Mouse (Mus musculus): Measurements from ENCODE around the gene Cldn11. TPM values are rescaled to one million over a fixed set of nuclear protein-coding genes. Genes with fewer than 3 reads are reported as not detected.
A peak's percentile ranks its signal among the peaks of the same experiment; 100 is the strongest.
"Not testable (repeated sequence)": the region's sequence is repeated elsewhere in the genome, so short reads cannot be mapped to it uniquely, and the experiment has no call there.

Cldn11 gene
- polyA plus RNA-seq, 2 experiments = 0.06 TPM; not detected in 1

DNA sequence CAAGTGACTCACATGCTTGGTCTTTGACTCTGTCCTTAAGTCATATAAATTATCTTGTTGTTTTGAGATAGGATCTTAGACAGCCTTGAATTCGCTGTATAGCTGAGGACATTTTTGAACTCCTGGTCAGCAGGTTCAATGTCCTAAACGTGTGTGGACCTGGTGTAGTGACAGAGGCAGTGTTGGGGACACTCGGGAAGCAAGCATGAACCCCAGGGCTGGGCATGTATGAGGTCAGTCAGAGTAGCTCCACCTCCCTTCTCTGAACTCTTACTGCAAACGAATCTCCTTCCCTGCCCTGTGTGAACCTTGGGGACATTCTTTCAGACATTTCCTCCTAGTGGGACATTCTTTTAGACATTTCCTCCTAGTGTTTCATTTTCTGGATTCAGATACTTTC is 20.0 kb upstream of the Cldn11 start:
- no peaks in the 10 kb centered on the region for H3K9me3 ChIP-seq (ENCODE audit: control insufficient read depth, low read length)
- no peak for TF ChIP-seq EP300 (IDR thresholded peaks at IDR 0.05; ENCODE audit: low read depth)
- no peak for TF ChIP-seq CTCF (IDR thresholded peaks at IDR 0.05; ENCODE audit: low read depth)
- H3K4me1 ChIP-seq (replicated peaks; ENCODE audit: control insufficient read depth in 2 of 2, insufficient read depth in 2 of 2, low read length in 1 of 2) = peaks cover 15 to 17% of the 10 kb centered on the region in 2 experiments
- 35% methylated on average over 4 of the region's 4 CpGs for WGBS (ENCODE audit: insufficient replicate concordance)
- H3K27me3 ChIP-seq (ENCODE audit: control insufficient read depth, insufficient read depth, low read length) = no peaks in the 10 kb centered on the region
- no peaks in the 10 kb centered on the region for H3K36me3 ChIP-seq (replicated peaks; ENCODE audit: control insufficient read depth, insufficient read depth, low read depth)
- H3K4me3 ChIP-seq (ENCODE audit: insufficient read depth in 1 of 2, low read depth in 2 of 2, low read length in 2 of 2) = no peak overlapping the region
- no peak overlapping the region for H3K9ac ChIP-seq (replicated peaks)
- H3K4me2 ChIP-seq (ENCODE audit: low read depth) = no peak overlapping the region
- DNase-seq (ENCODE audit: low read depth in 3 of 3, low spot score in 3 of 3) (no peak), ATAC-seq (ENCODE audit: insufficient read depth) (no peak)
- H3K27ac ChIP-seq = no peak overlapping the region

DNA sequence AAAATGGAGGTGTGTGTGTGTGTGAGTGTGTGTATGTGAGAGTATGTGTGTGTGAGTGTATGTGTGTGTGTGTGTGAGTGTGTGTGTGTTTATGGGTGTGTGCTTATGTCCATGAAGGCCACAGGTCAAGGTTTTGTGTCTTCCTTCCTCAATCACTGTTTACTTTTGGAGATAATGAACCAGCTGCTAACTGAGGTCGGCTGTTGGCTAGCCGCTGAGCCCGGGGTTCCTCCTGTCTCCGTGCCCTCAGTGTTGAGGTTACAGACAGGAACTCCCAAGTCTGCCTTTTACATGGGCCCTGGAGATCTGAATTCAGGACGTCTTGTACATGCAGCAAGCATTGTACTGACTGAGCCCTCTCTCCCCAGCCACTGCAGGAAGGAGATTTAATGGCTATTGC is 16.1 kb upstream of the Cldn11 start:
- Histone ChIP-seq H3K27me3 (ENCODE audit: control insufficient read depth, insufficient read depth, low read length) (no peaks in the 10 kb centered on the region), H3K9ac (replicated peaks) (peak overlapping the region; percentile 23; the same call in 1 of the 2 replicates), H3K9me3 (ENCODE audit: control insufficient read depth, low read length) (no peaks in the 10 kb centered on the region), H3K36me3 (replicated peaks; ENCODE audit: control insufficient read depth, insufficient read depth, low read depth) (no peaks in the 10 kb centered on the region), H3K4me2 (ENCODE audit: low read depth) (peak overlapping the region; percentile 51), H3K4me3 (ENCODE audit: insufficient read depth in 1 of 2, low read depth in 2 of 2, low read length in 2 of 2) (no peak overlapping the region), H3K4me1 (replicated peaks; ENCODE audit: control insufficient read depth in 2 of 2, insufficient read depth in 2 of 2, low read length in 1 of 2) (peaks cover 19 to 30% of the 10 kb centered on the region in 2 experiments), H3K27ac (peak overlapping the region; percentile 50)
- no peak for DNase-seq (ENCODE audit: low read depth in 3 of 3, low spot score in 3 of 3)
- peak; percentile 14; the same call in 1 of the 2 replicates for ATAC-seq (ENCODE audit: insufficient read depth)
- no peak for TF ChIP-seq CTCF (IDR thresholded peaks at IDR 0.05; ENCODE audit: low read depth)
- no peak for TF ChIP-seq EP300 (IDR thresholded peaks at IDR 0.05; ENCODE audit: low read depth)
- 2% methylated on average over 5 of the region's 5 CpGs for WGBS (ENCODE audit: insufficient replicate concordance)

DNA sequence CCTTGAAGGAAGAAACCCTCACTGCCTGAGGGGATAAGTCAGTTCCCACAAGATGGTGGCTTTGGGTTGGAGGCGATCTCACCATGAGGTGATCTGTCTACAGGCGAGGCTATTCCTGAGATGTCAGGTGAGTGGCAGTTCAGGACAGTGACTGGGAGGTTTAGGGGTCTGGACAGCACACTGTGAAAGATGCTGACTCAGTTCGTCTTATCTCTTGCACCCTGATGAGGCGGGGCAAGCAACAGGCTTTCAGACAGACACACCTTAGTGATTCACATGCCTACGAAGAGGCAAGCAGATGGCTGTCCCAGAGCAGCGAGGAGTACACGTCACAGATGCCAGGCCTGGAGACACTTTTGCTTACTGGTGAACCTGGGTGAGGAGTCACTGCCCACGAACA is 15.5 kb upstream of the Cldn11 start:
- H3K4me3 ChIP-seq (ENCODE audit: insufficient read depth in 1 of 2, low read depth in 2 of 2, low read length in 2 of 2) = peak overlapping the region; percentile 4 to 18; a peak in 2 of 4 replicates
- DNase-seq (ENCODE audit: low read depth in 3 of 3, low spot score in 3 of 3) = peak; percentile 66 to 75 (median 68)
- H3K27ac ChIP-seq = peak overlapping the region; percentile 50
- no peaks in the 10 kb centered on the region for H3K9me3 ChIP-seq (ENCODE audit: control insufficient read depth, low read length)
- H3K27me3 ChIP-seq (ENCODE audit: control insufficient read depth, insufficient read depth, low read length) = no peaks in the 10 kb centered on the region
- no peaks in the 10 kb centered on the region for H3K36me3 ChIP-seq (replicated peaks; ENCODE audit: control insufficient read depth, insufficient read depth, low read depth)
- peak overlapping the region; percentile 23; the same call in 1 of the 2 replicates for H3K9ac ChIP-seq (replicated peaks)
- no peak for TF ChIP-seq CTCF (IDR thresholded peaks at IDR 0.05; ENCODE audit: low read depth)
- TF ChIP-seq EP300 (IDR thresholded peaks at IDR 0.05; ENCODE audit: low read depth) = peak; percentile 68
- WGBS (ENCODE audit: insufficient replicate concordance) = 34% methylated on average over 8 of the region's 8 CpGs
- peak; percentile 97 for ATAC-seq (ENCODE audit: insufficient read depth)
- H3K4me1 ChIP-seq (replicated peaks; ENCODE audit: control insufficient read depth in 2 of 2, insufficient read depth in 2 of 2, low read length in 1 of 2) = peaks cover 19 to 30% of the 10 kb centered on the region in 2 experiments
- peak overlapping the region; percentile 51 for H3K4me2 ChIP-seq (ENCODE audit: low read depth)

DNA sequence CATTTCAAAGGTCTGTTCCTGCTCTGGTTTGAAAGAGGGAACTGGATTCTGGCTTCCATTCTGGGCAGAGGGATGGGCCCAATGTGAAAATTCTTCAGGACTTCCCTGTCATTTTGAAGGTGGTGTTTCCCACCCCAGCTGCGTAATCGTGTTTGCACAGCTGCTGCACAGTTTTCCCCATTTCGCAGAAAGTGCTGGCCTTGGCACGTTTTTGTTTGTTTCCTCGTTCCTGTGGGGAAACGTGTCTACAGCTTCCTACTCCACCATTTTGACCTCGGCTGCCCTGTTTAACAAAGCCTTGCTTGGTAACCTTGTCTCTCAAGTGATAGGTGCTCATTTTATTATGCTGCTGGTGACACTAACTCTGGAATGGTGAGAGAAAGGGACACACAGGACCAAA is 15.0 kb upstream of the Cldn11 start:
- Histone ChIP-seq H3K4me3 (ENCODE audit: insufficient read depth in 1 of 2, low read depth in 2 of 2, low read length in 2 of 2) (no peak overlapping the region), H3K9ac (replicated peaks) (peak overlapping the region; percentile 7), H3K4me1 (replicated peaks; ENCODE audit: control insufficient read depth in 2 of 2, insufficient read depth in 2 of 2, low read length in 1 of 2) (peaks cover 19 to 30% of the 10 kb centered on the region in 2 experiments), H3K4me2 (ENCODE audit: low read depth) (peak overlapping the region; percentile 51), H3K27ac (peak overlapping the region; percentile 36), H3K27me3 (ENCODE audit: control insufficient read depth, insufficient read depth, low read length) (no peaks in the 10 kb centered on the region), H3K9me3 (ENCODE audit: control insufficient read depth, low read length) (no peaks in the 10 kb centered on the region), H3K36me3 (replicated peaks; ENCODE audit: control insufficient read depth, insufficient read depth, low read depth) (no peaks in the 10 kb centered on the region)
- DNase-seq (ENCODE audit: low read depth in 3 of 3, low spot score in 3 of 3) (peak in 1 of 3 experiments; percentile 23), ATAC-seq (ENCODE audit: insufficient read depth) (peak; percentile 14; the same call in 1 of the 2 replicates)
- WGBS (ENCODE audit: insufficient replicate concordance) = 42% methylated on average over 7 of the region's 7 CpGs
- no peak for TF ChIP-seq EP300 (IDR thresholded peaks at IDR 0.05; ENCODE audit: low read depth)
- TF ChIP-seq CTCF (IDR thresholded peaks at IDR 0.05; ENCODE audit: low read depth) = no peak

DNA sequence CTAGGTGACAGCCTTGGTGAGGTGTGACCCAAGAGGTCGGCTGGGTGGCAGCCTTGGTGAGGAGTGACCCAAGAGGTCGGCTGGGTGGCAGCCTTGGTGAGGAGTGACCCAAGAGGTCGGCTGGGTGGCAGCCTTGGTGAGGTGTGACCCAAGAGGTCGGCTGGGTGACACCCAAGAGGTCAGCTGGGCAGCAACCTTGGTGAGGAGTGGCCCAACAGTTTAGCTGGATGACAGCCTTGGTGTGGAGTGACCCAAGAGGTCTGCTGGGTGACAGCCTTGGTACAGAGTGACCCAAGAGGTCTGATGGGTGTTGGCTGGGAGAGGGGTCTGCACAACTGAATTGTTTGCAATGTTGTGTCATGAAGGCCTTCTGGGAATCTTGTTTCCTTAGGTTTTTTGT is 13.1 kb upstream of the Cldn11 start:
- H3K4me2 ChIP-seq (ENCODE audit: low read depth); H3K9me3 ChIP-seq (ENCODE audit: control insufficient read depth, low read length); H3K36me3 ChIP-seq (replicated peaks; ENCODE audit: control insufficient read depth, insufficient read depth, low read depth); DNase-seq (ENCODE audit: low read depth in 3 of 3, low spot score in 3 of 3); H3K27me3 ChIP-seq (ENCODE audit: control insufficient read depth, insufficient read depth, low read length); H3K27ac ChIP-seq; H3K4me3 ChIP-seq (ENCODE audit: insufficient read depth in 1 of 2, low read depth in 2 of 2, low read length in 2 of 2); H3K9ac ChIP-seq (replicated peaks); ATAC-seq (ENCODE audit: insufficient read depth): not testable (repeated sequence)
- 48% methylated on average over 4 of the region's 4 CpGs for WGBS (ENCODE audit: insufficient replicate concordance)
- peaks cover 19 to 30% of the 10 kb centered on the region in 2 experiments for H3K4me1 ChIP-seq (replicated peaks; ENCODE audit: control insufficient read depth in 2 of 2, insufficient read depth in 2 of 2, low read length in 1 of 2)

Data from liver, embryonic 14.5 days (tissue).